9 mouse cellular contexts compared by ENCODE assay signal in genomic region chr14:54669381-54669780, GRCm38 (mm10). TPM values are rescaled to one million over a fixed set of nuclear protein-coding genes. Genes with fewer than 3 reads are reported as not detected.
DNase-seq lines count a peak whose midpoint lies in the region; ATAC-seq and TF ChIP-seq lines count a peak whose summit lies in the region.
"Had no signal": no experiment of that assay in that cellular context is flagged by ENCODE, and none has a peak within 500 bp of the region (broad histone marks: within the 10 kb centered on the region; RNA-seq: fewer than 3 reads in every experiment).

No protein-coding gene starts in this region.

- no peak overlapping the region for H3K4me3 ChIP-seq in cerebellum, adult 2 months (replicated peaks; ENCODE audit: insufficient read depth, low read depth, low read length)
- H3K4me3 ChIP-seq in liver, embryonic 11.5 days (ENCODE audit: low read depth, low read length), result no peak overlapping the region

- H3K27ac ChIP-seq in cerebellum, adult 2 months (ENCODE audit: insufficient read depth, low read length), result no peak overlapping the region
- no peak overlapping the region for H3K27ac ChIP-seq in liver, embryonic 11.5 days (ENCODE audit: low read depth, low read length)

- 65% methylated on average over 4 of the region's 4 CpGs for WGBS in cerebellum, adult 2 months
- 69% methylated on average over 4 of the region's 4 CpGs for WGBS in liver, embryonic 11.5 days

- H3K4me2 ChIP-seq in liver, embryonic 11.5 days, result no peak overlapping the region

- TF ChIP-seq POLR2A in cerebellum, adult 2 months (IDR thresholded peaks at IDR 0.05; ENCODE audit: borderline replicate concordance, insufficient read depth, low read length), result no peak

- no peak for ATAC-seq in liver, embryonic 11.5 days (replicated peaks; ENCODE audit: low FRiP score)
- peak; percentile 66 for ATAC-seq in granulocyte monocyte progenitor cell, adult 5-6 weeks (replicated peaks; ENCODE audit: poor library complexity, severe bottlenecking)
- no peak for ATAC-seq in monocyte, adult 5-6 weeks (replicated peaks; ENCODE audit: insufficient number of reproducible peaks, low FRiP score, low TSS enrichment, poor library complexity, severe bottlenecking)

- H3K27me3 ChIP-seq in cerebellum, adult 2 months (ENCODE audit: control insufficient read depth, insufficient read depth, low read length), result no peaks in the 10 kb centered on the region
- no peaks in the 10 kb centered on the region for H3K27me3 ChIP-seq in liver, embryonic 11.5 days (replicated peaks; ENCODE audit: control insufficient read depth, insufficient read depth, low read length)

- H3K9me3 ChIP-seq in liver, embryonic 11.5 days (ENCODE audit: control insufficient read depth, low read length), result no peaks in the 10 kb centered on the region

- peaks cover 31% of the 10 kb centered on the region for H3K36me3 ChIP-seq in liver, embryonic 11.5 days (ENCODE audit: control insufficient read depth, insufficient read depth, low read length)

- H3K9ac ChIP-seq in liver, embryonic 11.5 days (ENCODE audit: low read depth, low read length), result no peak overlapping the region

- DNase-seq in cerebellum, adult 2 months, result peak in 1 of 2 experiments; percentile 62
- DNase-seq in cerebellum, adult 9-11 months, result no peak
- peak; percentile 71 for DNase-seq in liver
- DNase-seq in liver, embryonic 11.5 days (ENCODE audit: low spot score), result no peak
- peak; percentile 58 for DNase-seq in adrenal gland, adult 2 months
- DNase-seq in lung, postnatal 25 days (ENCODE audit: low spot score), result peak; percentile 65

- TF ChIP-seq CTCF in cerebellum, adult 2 months (IDR thresholded peaks at IDR 0.05; ENCODE audit: borderline replicate concordance, insufficient read depth, low read depth, low read length), result peak; percentile 59

- H3K4me1 ChIP-seq in cerebellum, adult 2 months (ENCODE audit: control insufficient read depth, insufficient read depth, low read length), result no peaks in the 10 kb centered on the region
- H3K4me1 ChIP-seq in liver, embryonic 11.5 days (replicated peaks; ENCODE audit: control insufficient read depth, insufficient read depth, low read length), result no peaks in the 10 kb centered on the region

RNA-seq across cellular contexts. Expression of gene 1700123O20Rik, which starts 16.6 kb away (rescaled TPM):
- polyA plus RNA-seq in cerebellum, adult 2 months (2012; rRNA removed), result 45.2 and 51.0 TPM in 2 replicates
- polyA plus RNA-seq in liver, embryonic 11.5 days (2014; fragmentation: Nextera tagmentation; extraction: Ambion mirVana), result 76.1 and 81.1 TPM in 2 replicates
- total RNA-seq in adrenal gland, adult 2 months (2021), result 10 to 100 TPM; 39.8 to 41.7 TPM
- polyA plus RNA-seq in adrenal gland, adult 2 months (2012; rRNA removed), result 52.7 and 81.0 TPM in 2 replicates
- 44.3 and 69.7 TPM in 2 replicates for total RNA-seq in granulocyte monocyte progenitor cell, adult 5-6 weeks (2014; fragmentation: Nextera tagmentation)
- 42.2 and 50.0 TPM in 2 replicates for total RNA-seq in granulocyte monocyte progenitor cell, adult 5-6 weeks (2017)
- 24.1 to 34.0 TPM (median 32.3 TPM) in 3 replicates for total RNA-seq in monocyte, adult 5-6 weeks (2017)

RNA-seq across cellular contexts. Expression of gene Acin1, which starts 17.4 kb away (rescaled TPM):
- polyA plus RNA-seq in cerebellum, adult 2 months (2012; rRNA removed), result 199 and 207 TPM in 2 replicates
- polyA plus RNA-seq in liver, embryonic 11.5 days (2014; fragmentation: Nextera tagmentation; extraction: Ambion mirVana), result 98.8 and 109 TPM in 2 replicates
- 100 to 1,000 TPM; 120 to 177 TPM for total RNA-seq in adrenal gland, adult 2 months (2021)
- polyA plus RNA-seq in adrenal gland, adult 2 months (2012; rRNA removed), result 93.0 and 109 TPM in 2 replicates
- total RNA-seq in granulocyte monocyte progenitor cell, adult 5-6 weeks (2014; fragmentation: Nextera tagmentation), result 236 and 252 TPM in 2 replicates
- 198 and 208 TPM in 2 replicates for total RNA-seq in granulocyte monocyte progenitor cell, adult 5-6 weeks (2017)
- total RNA-seq in monocyte, adult 5-6 weeks (2017), result 259 to 427 TPM (median 322 TPM) in 3 replicates

RNA-seq across cellular contexts. Expression of gene Cdh24, which starts 28.2 kb away (rescaled TPM):
- 7.6 and 10.3 TPM in 2 replicates for polyA plus RNA-seq in cerebellum, adult 2 months (2012; rRNA removed)
- 1.7 and 1.9 TPM in 2 replicates for polyA plus RNA-seq in liver, embryonic 11.5 days (2014; fragmentation: Nextera tagmentation; extraction: Ambion mirVana)
- 1 to 10 TPM in 1 of 2 experiments, under 1 TPM in 1; 0.66 to 1.7 TPM for total RNA-seq in adrenal gland, adult 2 months (2021)
- 4.4 and 6.6 TPM in 2 replicates for polyA plus RNA-seq in adrenal gland, adult 2 months (2012; rRNA removed)
- 0.54 and 1.4 TPM in 2 replicates for total RNA-seq in granulocyte monocyte progenitor cell, adult 5-6 weeks (2014; fragmentation: Nextera tagmentation)
- total RNA-seq in granulocyte monocyte progenitor cell, adult 5-6 weeks (2017), result 0.39 and 0.41 TPM in 2 replicates
- 0.48 to 2.6 TPM in 2 of 3 replicates, not detected in the other for total RNA-seq in monocyte, adult 5-6 weeks (2017)

RNA-seq across cellular contexts. Expression of gene Gm17606, which starts 28.6 kb away (rescaled TPM):
- not detected in 2 replicates for polyA plus RNA-seq in cerebellum, adult 2 months (2012; rRNA removed)
- not detected in 2 replicates for polyA plus RNA-seq in liver, embryonic 11.5 days (2014; fragmentation: Nextera tagmentation; extraction: Ambion mirVana)
- not detected for total RNA-seq in adrenal gland, adult 2 months (2021)
- polyA plus RNA-seq in adrenal gland, adult 2 months (2012; rRNA removed), result not detected in 2 replicates
- not detected in 2 replicates for total RNA-seq in granulocyte monocyte progenitor cell, adult 5-6 weeks (2014; fragmentation: Nextera tagmentation)
- total RNA-seq in granulocyte monocyte progenitor cell, adult 5-6 weeks (2017), result not detected in 2 replicates
- not detected in 3 replicates for total RNA-seq in monocyte, adult 5-6 weeks (2017)
- polyA plus RNA-seq: heart, embryonic 14.5 days had no signal

RNA-seq across cellular contexts. Expression of gene Gm29776, which starts 29.3 kb away (rescaled TPM):
- 0.03 and 0.08 TPM in 2 replicates for polyA plus RNA-seq in cerebellum, adult 2 months (2012; rRNA removed)
- polyA plus RNA-seq in liver, embryonic 11.5 days (2014; fragmentation: Nextera tagmentation; extraction: Ambion mirVana), result 0.07 TPM in 1 of 2 replicates, not detected in the other
- not detected for total RNA-seq in adrenal gland, adult 2 months (2021)
- polyA plus RNA-seq in adrenal gland, adult 2 months (2012; rRNA removed), result 0.07 and 0.08 TPM in 2 replicates
- total RNA-seq in granulocyte monocyte progenitor cell, adult 5-6 weeks (2014; fragmentation: Nextera tagmentation), result 0.15 TPM in 1 of 2 replicates, not detected in the other
- total RNA-seq in granulocyte monocyte progenitor cell, adult 5-6 weeks (2017), result 0.22 TPM in 1 of 2 replicates, not detected in the other
- total RNA-seq in monocyte, adult 5-6 weeks (2017), result 0.67 TPM in 1 of 3 replicates, not detected in the others

Comparison
In these comparisons a context has a peak if more than half of its experiments do, and no peak if none do; other contexts are left out.
1. DNase-seq: peak in liver (single experiment), adrenal gland, adult 2 months (single experiment) and lung, postnatal 25 days (single experiment); none in cerebellum, adult 9-11 months (single experiment) and liver, embryonic 11.5 days (single experiment).